Mouse (Mus musculus): ENCODE results near the gene Kcnip4. TPM values are rescaled to one million over a fixed set of nuclear protein-coding genes. Genes with fewer than 3 reads are reported as not detected.

Kcnip4 gene
- polyA plus RNA-seq, 1 experiment = 0.06 TPM

- TF ChIP-seq MYOD1 (IDR thresholded peaks at IDR 0.05; ENCODE audit: control insufficient read depth in 1 of 3, insufficient read length in 2 of 3, low read depth in 2 of 3) (no peak), CEBPB (IDR thresholded peaks at IDR 0.05; ENCODE audit: insufficient read depth, poor library complexity, severe bottlenecking) (no peak), POLR2A (IDR thresholded peaks at IDR 0.05; ENCODE audit: insufficient read length, low read depth) (no peak), MAX (IDR thresholded peaks at IDR 0.05; ENCODE audit: low read depth) (no peak), USF1 (IDR thresholded peaks at IDR 0.05; ENCODE audit: low read depth) (no peak), TCF12 (IDR thresholded peaks at IDR 0.05; ENCODE audit: insufficient read depth, poor library complexity, severe bottlenecking) (no peak), POLR2AphosphoS2 (IDR thresholded peaks at IDR 0.05; ENCODE audit: insufficient read length, low read depth) (no peak), E2F4 (IDR thresholded peaks at IDR 0.05; ENCODE audit: insufficient read depth) (no peak)
- Histone ChIP-seq H3K79me2 (ENCODE audit: control insufficient read depth, insufficient read depth) (no peaks in the 10 kb centered on the region), H3K27me3 (ENCODE audit: control insufficient read depth, insufficient read depth, insufficient read length) (no peaks in the 10 kb centered on the region), H3K4me3 (no peak overlapping the region), H3ac (ENCODE audit: control insufficient read depth, insufficient read length) (no peak overlapping the region), H3K36me3 (ENCODE audit: control insufficient read depth, insufficient read depth) (no peaks in the 10 kb centered on the region), H3K4me2 (ENCODE audit: low read depth) (no peak overlapping the region)
Observed at GRCm38 (mm10) chr5:49047960-49048359, 476.7 kb downstream of the Kcnip4 start.

GRCm38 (mm10) chr5:49041259-49041845 lies 483.4 kb downstream of the Kcnip4 start:
- Histone ChIP-seq H3K4me3 (no peak overlapping the region), H3K27me3 (ENCODE audit: control insufficient read depth, insufficient read depth, insufficient read length) (no peaks in the 10 kb centered on the region), H3K36me3 (ENCODE audit: control insufficient read depth, insufficient read depth) (no peaks in the 10 kb centered on the region), H3K4me2 (ENCODE audit: low read depth) (no peak overlapping the region), H3K79me2 (ENCODE audit: control insufficient read depth, insufficient read depth) (no peaks in the 10 kb centered on the region), H3ac (ENCODE audit: control insufficient read depth, insufficient read length) (no peak overlapping the region)
- TF ChIP-seq POLR2AphosphoS2 (IDR thresholded peaks at IDR 0.05; ENCODE audit: insufficient read length, low read depth) (no peak), E2F4 (IDR thresholded peaks at IDR 0.05; ENCODE audit: insufficient read depth) (no peak), SRF (IDR thresholded peaks at IDR 0.05; ENCODE audit: control insufficient read depth, insufficient read length, low read depth) (no peak), REST (IDR thresholded peaks at IDR 0.05; ENCODE audit: insufficient read depth, insufficient read length) (no peak), USF1 (IDR thresholded peaks at IDR 0.05; ENCODE audit: low read depth) (no peak), MYOG (IDR thresholded peaks at IDR 0.05; ENCODE audit: control insufficient read depth in 1 of 3, insufficient read depth in 1 of 3, insufficient read length in 2 of 3, low read depth in 2 of 3) (no peak), CEBPB (IDR thresholded peaks at IDR 0.05; ENCODE audit: insufficient read depth, poor library complexity, severe bottlenecking) (no peak), TCF3 (IDR thresholded peaks at IDR 0.05; ENCODE audit: insufficient read length, low read depth) (no peak), TCF12 (IDR thresholded peaks at IDR 0.05; ENCODE audit: insufficient read depth, poor library complexity, severe bottlenecking) (no peak), POLR2A (IDR thresholded peaks at IDR 0.05; ENCODE audit: insufficient read length, low read depth) (no peak), MYOD1 (IDR thresholded peaks at IDR 0.05; ENCODE audit: control insufficient read depth in 1 of 3, insufficient read length in 2 of 3, low read depth in 2 of 3) (no peak), MAX (IDR thresholded peaks at IDR 0.05; ENCODE audit: low read depth) (no peak)

GRCm38 (mm10) chr5:48997359-48997758 lies 527.3 kb downstream of the Kcnip4 start:
- TF ChIP-seq REST (IDR thresholded peaks at IDR 0.05; ENCODE audit: insufficient read depth, insufficient read length) (no peak), TCF12 (IDR thresholded peaks at IDR 0.05; ENCODE audit: insufficient read depth, poor library complexity, severe bottlenecking) (no peak), E2F4 (IDR thresholded peaks at IDR 0.05; ENCODE audit: insufficient read depth) (no peak), POLR2AphosphoS2 (IDR thresholded peaks at IDR 0.05; ENCODE audit: insufficient read length, low read depth) (no peak), CEBPB (IDR thresholded peaks at IDR 0.05; ENCODE audit: insufficient read depth, poor library complexity, severe bottlenecking) (no peak), MYOG (IDR thresholded peaks at IDR 0.05; ENCODE audit: control insufficient read depth in 1 of 3, insufficient read depth in 1 of 3, insufficient read length in 2 of 3, low read depth in 2 of 3) (no peak), MAX (IDR thresholded peaks at IDR 0.05; ENCODE audit: low read depth) (no peak), SRF (IDR thresholded peaks at IDR 0.05; ENCODE audit: control insufficient read depth, insufficient read length, low read depth) (no peak), TCF3 (IDR thresholded peaks at IDR 0.05; ENCODE audit: insufficient read length, low read depth) (no peak), POLR2A (IDR thresholded peaks at IDR 0.05; ENCODE audit: insufficient read length, low read depth) (no peak), USF1 (IDR thresholded peaks at IDR 0.05; ENCODE audit: low read depth) (no peak), MYOD1 (IDR thresholded peaks at IDR 0.05; ENCODE audit: control insufficient read depth in 1 of 3, insufficient read length in 2 of 3, low read depth in 2 of 3) (no peak)
- H3K27me3 ChIP-seq (ENCODE audit: control insufficient read depth, insufficient read depth, insufficient read length) = no peaks in the 10 kb centered on the region
- H3K4me3 ChIP-seq = no peak overlapping the region
- no peaks in the 10 kb centered on the region for H3K36me3 ChIP-seq (ENCODE audit: control insufficient read depth, insufficient read depth)
- H3ac ChIP-seq (ENCODE audit: control insufficient read depth, insufficient read length) = no peak overlapping the region
- H3K4me2 ChIP-seq (ENCODE audit: low read depth) = no peak overlapping the region
- H3K79me2 ChIP-seq (ENCODE audit: control insufficient read depth, insufficient read depth) = no peaks in the 10 kb centered on the region

GRCm38 (mm10) chr5:48989145-48989659 lies 535.5 kb downstream of the Kcnip4 start:
- H3ac ChIP-seq (ENCODE audit: control insufficient read depth, insufficient read length) = no peak overlapping the region
- H3K27me3 ChIP-seq (ENCODE audit: control insufficient read depth, insufficient read depth, insufficient read length) = no peaks in the 10 kb centered on the region
- no peak overlapping the region for H3K4me2 ChIP-seq (ENCODE audit: low read depth)
- H3K79me2 ChIP-seq (ENCODE audit: control insufficient read depth, insufficient read depth) = no peaks in the 10 kb centered on the region
- no peak overlapping the region for H3K4me3 ChIP-seq
- no peak for TF ChIP-seq TCF12 (IDR thresholded peaks at IDR 0.05; ENCODE audit: insufficient read depth, poor library complexity, severe bottlenecking)
- no peak for TF ChIP-seq POLR2AphosphoS2 (IDR thresholded peaks at IDR 0.05; ENCODE audit: insufficient read length, low read depth)
- no peak for TF ChIP-seq USF1 (IDR thresholded peaks at IDR 0.05; ENCODE audit: low read depth)
- TF ChIP-seq E2F4 (IDR thresholded peaks at IDR 0.05; ENCODE audit: insufficient read depth) = no peak
- TF ChIP-seq MAX (IDR thresholded peaks at IDR 0.05; ENCODE audit: low read depth) = no peak
- no peak for TF ChIP-seq MYOD1 (IDR thresholded peaks at IDR 0.05; ENCODE audit: control insufficient read depth in 1 of 3, insufficient read length in 2 of 3, low read depth in 2 of 3)
- TF ChIP-seq CEBPB (IDR thresholded peaks at IDR 0.05; ENCODE audit: insufficient read depth, poor library complexity, severe bottlenecking) = no peak
- TF ChIP-seq SRF (IDR thresholded peaks at IDR 0.05; ENCODE audit: control insufficient read depth, insufficient read length, low read depth) = no peak
- TF ChIP-seq POLR2A (IDR thresholded peaks at IDR 0.05; ENCODE audit: insufficient read length, low read depth) = no peak
- TF ChIP-seq MYOG (IDR thresholded peaks at IDR 0.05; ENCODE audit: control insufficient read depth in 1 of 3, insufficient read depth in 1 of 3, insufficient read length in 2 of 3, low read depth in 2 of 3) = no peak
- no peak for TF ChIP-seq REST (IDR thresholded peaks at IDR 0.05; ENCODE audit: insufficient read depth, insufficient read length)
- no peak for TF ChIP-seq TCF3 (IDR thresholded peaks at IDR 0.05; ENCODE audit: insufficient read length, low read depth)
- H3K36me3 ChIP-seq (ENCODE audit: control insufficient read depth, insufficient read depth) = no peaks in the 10 kb centered on the region

Measured in myocyte (in vitro differentiated cells).